Mouse (Mus musculus) liver, postnatal 0 days (tissue): ENCODE results near the gene Cebpg.

Experiments
- CTCF ChIP-seq: sonication (generic); IDR thresholded peaks from 2 replicates; pipeline ENCODE4 v1.5.1; 2016; ENCODE audit warnings: antibody characterized with exemption, low read depth
- EP300 ChIP-seq: IDR thresholded peaks from 2 replicates; pipeline ENCODE4 v1.6.1; 2016; ENCODE audit warnings: antibody characterized with exemption, low read depth, mild to moderate bottlenecking

DNA sequence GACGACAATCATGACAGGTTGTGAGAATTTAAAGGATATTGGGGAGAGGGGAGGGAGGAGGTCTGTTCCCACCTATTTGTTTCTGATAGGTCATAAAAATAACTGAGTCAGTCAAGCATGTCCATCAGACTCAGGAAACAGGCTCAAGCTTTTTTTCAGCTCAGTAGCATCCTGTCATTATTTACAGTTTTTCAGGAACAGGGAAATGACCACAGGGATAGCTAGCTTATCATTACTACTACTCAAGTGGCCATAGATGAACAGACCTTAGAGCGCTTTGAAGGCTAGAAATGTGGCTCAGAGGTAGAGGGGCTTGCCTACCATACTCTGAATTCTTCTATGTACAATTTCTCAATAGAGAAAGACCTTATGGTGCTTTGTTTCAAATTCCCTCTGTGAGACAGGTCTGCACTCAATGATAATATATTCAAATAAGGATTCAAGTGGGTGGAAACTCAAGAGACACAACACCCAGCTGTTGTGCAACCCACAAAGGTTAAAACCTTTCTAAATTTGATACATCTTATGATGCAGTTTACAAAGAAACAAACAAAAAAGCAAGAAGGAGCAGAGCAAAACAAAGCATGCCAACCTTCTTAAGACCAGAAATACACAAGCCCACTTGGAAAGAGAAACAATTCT, 1.3 kb downstream of the Cebpg start:
- TF ChIP-seq CTCF, result no peak
- no peak for TF ChIP-seq EP300
